Mouse (Mus musculus) stomach, embryonic 16.5 days (tissue): ENCODE data around the gene 9030612E09Rik. TPM values are rescaled to one million over a fixed set of nuclear protein-coding genes. Genes with fewer than 3 reads are reported as not detected.
A peak's percentile ranks its signal among the peaks of the same experiment; 100 is the strongest.

ENCODE experiments used
- ATAC-seq: fragments of 200-750 bp; cut with Nextera tagmentation; 2 replicates; pipeline ENCODE4 v1.8.0; 2017; ENCODE audit warnings: moderate number of reproducible peaks, moderate TSS enrichment; ENCODE audit not compliant: insufficient read depth, low FRiP score
- H3K27ac ChIP-seq: fragments of 300-500 bp; sonication (generic); 2 replicates; pipeline ENCODE4 v1.5.1; 2014; ENCODE audit warnings: low read length
- H3K27me3 ChIP-seq: fragments of 300-500 bp; sonication (generic); 2 replicates; pipeline ENCODE4 v1.6.1; 2014; ENCODE audit warnings: low read length, control low read depth, mixed read lengths; ENCODE audit not compliant: control insufficient read depth, insufficient read depth
- H3K36me3 ChIP-seq: fragments of 300-500 bp; sonication (generic); 2 replicates; pipeline ENCODE4 v1.6.1; 2014; ENCODE audit warnings: low read length; ENCODE audit not compliant: control insufficient read depth, insufficient read depth
- H3K4me1 ChIP-seq: fragments of 300-500 bp; sonication (generic); 2 replicates; pipeline ENCODE4 v1.6.1; 2014; ENCODE audit warnings: low read length, control low read depth, mixed read lengths; ENCODE audit not compliant: control insufficient read depth, insufficient read depth
- H3K4me2 ChIP-seq: fragments of 300-500 bp; sonication (generic); 2 replicates; pipeline ENCODE4 v1.6.1; 2014; ENCODE audit warnings: low read depth, low read length, mixed read lengths
- H3K4me3 ChIP-seq: fragments of 300-500 bp; sonication (generic); replicated peaks from 2 replicates; pipeline ENCODE4 v1.5.1; 2014; ENCODE audit warnings: mild to moderate bottlenecking, low read length
- H3K9ac ChIP-seq: fragments of 300-500 bp; sonication (generic); 2 replicates; pipeline ENCODE4 v1.6.1; 2014; ENCODE audit warnings: low read length
- H3K9me3 ChIP-seq: fragments of 300-500 bp; sonication (generic); replicated peaks from 2 replicates; pipeline ENCODE4 v1.6.1; 2016; ENCODE audit warnings: low read length, control low read depth; ENCODE audit not compliant: control insufficient read depth
- WGBS: fragments of 180-500 bp; shearing (Covaris S2); extraction: QIAGEN DNeasy Blood & Tissue Kit; methylation state at CpG from one replicate; pipeline ENCODE4 v1.1.7; 2014; 5-methylcytosine and 5-hydroxymethylcytosine counted together
- polyA plus RNA-seq: library from polyadenylated mRNA; unstranded; fragments of >200 nt; fragmentation: Nextera tagmentation; extraction: Ambion mirVana; gene quantifications from 2 replicates; pipeline ENCODE4 v1.2.1, GENCODE M21; 2015

The 9030612E09Rik gene
- 0.44 and 0.50 TPM in 2 replicates for polyA plus RNA-seq

DNA sequence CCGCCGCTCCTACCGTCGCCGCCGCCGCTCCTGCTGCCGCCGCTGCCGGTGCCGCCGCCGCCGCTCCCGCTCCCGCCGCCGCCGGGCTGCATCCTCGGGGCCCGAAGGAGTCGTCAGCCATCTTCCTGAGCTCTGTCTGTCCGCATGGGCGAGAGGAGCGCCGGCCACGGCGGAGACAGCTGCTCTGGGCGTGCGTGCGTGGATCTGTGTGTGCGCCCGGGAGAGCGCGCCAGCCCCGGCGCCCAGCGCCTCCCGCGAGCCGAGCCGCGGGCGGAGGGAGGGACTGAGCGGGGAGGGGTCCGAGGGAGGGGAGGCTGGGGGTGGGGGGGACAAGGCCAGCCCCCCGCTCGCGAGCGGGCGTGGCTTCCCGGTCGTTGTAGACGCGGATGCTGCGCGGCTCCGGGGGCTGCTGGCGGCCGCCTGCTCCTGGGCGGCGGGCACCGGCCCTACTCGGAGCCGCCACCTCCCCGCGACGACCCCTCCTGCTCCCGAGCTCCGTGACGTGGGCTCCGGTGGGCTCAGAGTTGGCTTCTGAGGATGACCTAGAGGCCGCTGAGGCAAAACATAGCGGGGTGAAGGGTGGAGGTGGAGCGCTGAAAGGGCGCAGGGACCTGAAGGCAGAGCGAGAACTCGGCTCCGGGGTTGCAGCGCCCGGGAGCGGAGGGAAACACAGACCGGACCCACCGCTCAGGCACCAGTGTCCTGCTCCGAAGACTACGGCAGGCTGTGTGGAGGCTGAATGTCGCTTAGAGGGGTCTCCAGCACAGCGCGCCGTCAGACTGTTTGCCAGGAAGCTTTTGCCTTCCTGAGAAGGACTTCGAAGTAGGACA lies at the start of gene 9030612E09Rik, which contains the start of gene Sobp:
9030612E09Rik (plus strand) TSS at position 379 of the 830 bp plus-strand sequence.
Sobp (minus strand) TSS at position 205 of the 830 bp plus-strand sequence.
- peak; percentile 80 for ATAC-seq
- under 1% methylated on average over 78 of the region's 91 CpGs for WGBS
- no peaks in the 10 kb centered on the region for H3K9me3 ChIP-seq
- H3K4me3 ChIP-seq, result peak within 1 kb of the TSS; percentile 73
- peaks cover 32% of the 10 kb centered on the region for H3K27me3 ChIP-seq
- peak within 1 kb of the TSS; percentile 34; the same call in 1 of the 2 replicates for H3K27ac ChIP-seq
- H3K4me2 ChIP-seq, result peak within 1 kb of the TSS; percentile 89
- H3K4me1 ChIP-seq, result peaks cover 12% of the 10 kb centered on the region; the same call in 1 of the 2 replicates
- H3K36me3 ChIP-seq, result no peaks in the 10 kb centered on the region
- H3K9ac ChIP-seq, result peak within 1 kb of the TSS; percentile 78

DNA sequence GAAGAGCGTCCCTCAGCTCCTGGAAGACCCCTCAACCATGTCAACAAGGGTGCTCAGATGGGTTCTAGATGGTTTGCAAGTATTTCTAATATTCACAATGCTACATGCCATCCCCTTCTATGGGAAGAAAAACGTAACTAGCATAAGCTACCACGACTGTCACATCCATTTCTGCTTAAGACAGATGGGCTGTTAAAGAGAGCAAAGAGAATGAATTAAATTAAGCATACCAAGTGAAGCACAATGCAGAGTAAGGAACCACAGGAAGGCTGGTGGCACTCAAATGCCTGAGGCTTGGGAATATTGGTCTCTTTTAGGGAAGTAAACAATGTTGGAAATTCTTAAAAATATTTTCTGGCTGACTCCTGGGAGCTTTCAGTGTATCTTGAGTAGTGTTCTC lies 45.8 kb upstream of the 9030612E09Rik start:
- 49% methylated on average over 3 of the region's 3 CpGs for WGBS
- no peak overlapping the region for H3K4me2 ChIP-seq
- no peaks in the 10 kb centered on the region for H3K9me3 ChIP-seq
- no peaks in the 10 kb centered on the region for H3K36me3 ChIP-seq
- no peaks in the 10 kb centered on the region for H3K4me1 ChIP-seq
- no peak overlapping the region for H3K9ac ChIP-seq
- no peak for ATAC-seq
- no peaks in the 10 kb centered on the region for H3K27me3 ChIP-seq
- H3K27ac ChIP-seq, result no peak overlapping the region
- H3K4me3 ChIP-seq, result no peak overlapping the region

DNA sequence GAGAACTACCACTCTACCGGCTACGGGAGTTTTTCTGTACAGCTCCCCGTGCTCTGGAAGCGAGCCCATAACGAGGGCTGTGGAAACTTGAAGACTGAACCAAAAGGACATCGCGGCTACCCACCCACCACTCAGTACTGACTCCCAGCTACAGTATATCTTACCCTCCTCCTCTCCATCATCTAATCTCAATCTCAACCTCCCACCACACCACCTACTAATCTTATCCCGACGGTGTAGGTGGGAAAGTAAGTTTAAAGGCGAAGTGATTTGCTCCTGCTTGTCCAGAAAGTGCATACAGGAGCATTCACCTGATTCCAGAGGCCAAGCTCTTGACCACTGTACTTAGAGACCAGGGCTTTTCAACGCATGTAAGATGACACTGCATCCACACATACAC lies 40.5 kb upstream of the 9030612E09Rik start:
- no peak overlapping the region for H3K4me2 ChIP-seq
- H3K36me3 ChIP-seq, result no peaks in the 10 kb centered on the region
- WGBS, result 89% methylated on average over 11 of the region's 11 CpGs
- no peak overlapping the region for H3K27ac ChIP-seq
- H3K4me1 ChIP-seq, result no peaks in the 10 kb centered on the region
- no peak overlapping the region for H3K9ac ChIP-seq
- no peaks in the 10 kb centered on the region for H3K9me3 ChIP-seq
- no peak for ATAC-seq
- H3K4me3 ChIP-seq, result no peak overlapping the region
- no peaks in the 10 kb centered on the region for H3K27me3 ChIP-seq

DNA sequence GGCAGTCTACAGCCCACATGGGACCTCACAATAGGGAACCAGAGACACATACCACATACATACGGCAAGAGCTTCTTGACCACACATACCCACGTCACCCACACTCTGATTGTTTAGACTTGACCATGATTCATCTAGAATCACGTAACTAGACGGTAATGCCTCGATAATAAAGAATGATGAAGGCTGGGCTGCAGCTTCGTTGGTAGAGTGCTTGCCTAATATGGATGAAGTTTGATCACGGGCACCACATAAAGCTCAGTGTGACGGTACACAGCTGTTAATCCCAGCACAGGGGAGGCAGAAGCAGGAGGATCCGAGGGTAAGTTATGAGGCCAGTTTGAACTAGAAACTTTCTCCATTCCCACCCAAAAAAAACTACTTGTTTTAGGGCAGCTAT lies 31.3 kb upstream of the 9030612E09Rik start:
- no peak overlapping the region for H3K4me2 ChIP-seq
- 73% methylated on average over 9 of the region's 9 CpGs for WGBS
- no peak for ATAC-seq
- H3K27me3 ChIP-seq, result no peaks in the 10 kb centered on the region
- H3K4me1 ChIP-seq, result no peaks in the 10 kb centered on the region
- H3K9me3 ChIP-seq, result no peaks in the 10 kb centered on the region
- no peaks in the 10 kb centered on the region for H3K36me3 ChIP-seq
- H3K27ac ChIP-seq, result no peak overlapping the region
- H3K4me3 ChIP-seq, result no peak overlapping the region
- no peak overlapping the region for H3K9ac ChIP-seq

DNA sequence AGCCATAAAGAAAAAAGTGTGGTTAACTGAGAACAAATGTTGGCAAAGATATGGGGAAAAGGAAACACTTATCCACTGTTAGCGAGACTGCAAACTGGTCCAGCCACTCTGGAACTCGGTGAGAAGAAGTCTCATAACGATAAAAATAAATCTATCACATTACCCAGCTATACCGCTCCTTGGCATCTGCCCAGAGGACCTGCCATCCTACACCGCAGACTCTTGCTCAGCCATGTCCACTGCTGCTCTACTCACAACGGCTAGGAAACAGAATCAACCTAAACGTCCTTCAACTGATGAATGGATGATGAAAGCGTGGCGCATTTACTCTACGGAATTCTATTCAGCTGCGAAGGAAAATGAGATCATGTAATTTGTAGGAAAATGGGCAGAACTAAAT lies 26.0 kb upstream of the 9030612E09Rik start:
- no peaks in the 10 kb centered on the region for H3K27me3 ChIP-seq
- H3K4me2 ChIP-seq, result no peak overlapping the region
- H3K9ac ChIP-seq, result no peak overlapping the region
- H3K4me1 ChIP-seq, result no peaks in the 10 kb centered on the region
- H3K4me3 ChIP-seq, result no peak overlapping the region
- WGBS, result 83% methylated on average over 11 of the region's 11 CpGs
- no peak overlapping the region for H3K27ac ChIP-seq
- no peak for ATAC-seq
- no peaks in the 10 kb centered on the region for H3K36me3 ChIP-seq
- no peaks in the 10 kb centered on the region for H3K9me3 ChIP-seq

DNA sequence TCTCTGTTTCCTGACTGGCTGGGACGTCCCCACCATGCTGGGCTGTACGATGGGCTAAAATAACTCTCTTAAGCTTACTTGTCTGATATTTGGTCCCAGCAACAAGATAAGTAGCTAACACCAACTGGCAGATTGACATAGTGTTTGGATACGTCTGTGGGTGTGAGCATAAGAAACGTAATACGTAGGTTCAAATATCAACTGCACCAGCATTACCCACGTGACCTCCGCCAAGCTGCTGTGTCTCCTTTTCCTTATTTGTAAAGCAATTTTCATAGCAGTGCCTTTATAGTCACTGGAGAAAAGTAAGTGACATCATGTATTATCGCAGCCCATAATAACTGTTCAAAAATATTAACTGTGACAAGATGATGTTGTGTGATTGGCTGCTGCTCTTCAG lies 21.9 kb upstream of the 9030612E09Rik start:
- Histone ChIP-seq H3K27me3 (no peaks in the 10 kb centered on the region), H3K36me3 (no peaks in the 10 kb centered on the region), H3K4me1 (peaks cover 8% of the 10 kb centered on the region), H3K27ac (no peak overlapping the region), H3K4me2 (no peak overlapping the region), H3K4me3 (no peak overlapping the region), H3K9ac (no peak overlapping the region), H3K9me3 (no peaks in the 10 kb centered on the region)
- ATAC-seq, result no peak
- 75% methylated on average over 8 of the region's 8 CpGs for WGBS

DNA sequence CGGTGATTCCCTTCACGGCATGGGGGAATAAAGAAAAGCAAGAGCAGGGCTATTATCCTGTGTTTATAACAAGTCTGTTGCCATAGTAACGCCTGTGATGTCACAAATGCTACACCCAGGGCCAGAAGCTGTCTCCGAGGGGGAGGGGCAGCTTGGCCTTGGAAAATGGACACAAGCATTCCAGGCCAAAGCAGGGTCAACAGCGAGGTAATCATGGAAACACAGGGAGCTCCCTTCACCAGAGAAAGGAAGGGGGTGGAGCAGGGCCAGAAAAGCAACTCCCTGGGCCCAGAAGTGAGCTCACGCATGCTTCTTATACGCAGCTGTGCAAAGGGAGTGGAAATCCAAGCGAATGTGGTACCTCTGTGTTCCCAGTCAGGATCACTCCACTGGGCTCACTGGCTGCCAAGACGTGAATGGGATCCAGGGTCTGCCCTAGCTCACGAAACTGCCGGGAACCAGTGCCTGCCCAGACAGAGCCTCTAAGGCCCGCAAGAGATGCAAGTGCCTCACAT lies 19.4 kb upstream of the 9030612E09Rik start:
- Histone ChIP-seq H3K36me3 (no peaks in the 10 kb centered on the region), H3K4me3 (no peak overlapping the region), H3K27me3 (no peaks in the 10 kb centered on the region), H3K4me1 (peaks cover 8% of the 10 kb centered on the region), H3K9ac (no peak overlapping the region), H3K4me2 (peak overlapping the region; percentile 29), H3K27ac (peak overlapping the region; percentile 21; the same call in 1 of the 2 replicates), H3K9me3 (no peaks in the 10 kb centered on the region)
- 14% methylated on average over 12 of the region's 12 CpGs for WGBS
- peak; percentile 80; the same call in 1 of the 2 replicates for ATAC-seq

DNA sequence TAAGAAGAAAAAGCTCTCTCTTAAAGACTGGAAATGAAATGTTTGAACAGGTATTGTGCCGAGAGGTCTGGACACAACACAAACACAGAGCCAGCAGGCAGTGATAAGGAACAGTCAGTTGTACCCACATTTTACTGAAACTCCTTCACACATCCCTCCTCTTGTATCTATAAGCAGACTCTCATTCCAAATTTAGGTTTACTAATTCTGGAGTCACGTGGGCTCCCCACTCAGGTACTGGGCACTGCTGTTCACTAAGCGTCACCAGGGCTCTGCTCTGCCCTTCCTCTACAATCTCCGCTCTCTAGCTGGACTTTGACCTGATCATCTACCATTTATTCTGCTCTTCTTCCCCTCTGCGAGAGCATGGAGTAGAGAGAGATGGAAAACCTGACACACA lies 15.6 kb upstream of the 9030612E09Rik start:
- Histone ChIP-seq H3K4me1 (peaks cover 8% of the 10 kb centered on the region), H3K9ac (no peak overlapping the region), H3K27ac (no peak overlapping the region), H3K27me3 (no peaks in the 10 kb centered on the region), H3K4me2 (no peak overlapping the region), H3K9me3 (no peaks in the 10 kb centered on the region; the same call in 1 of the 2 replicates), H3K4me3 (no peak overlapping the region), H3K36me3 (no peaks in the 10 kb centered on the region)
- 65% methylated on average over 5 of the region's 5 CpGs for WGBS
- no peak for ATAC-seq

DNA sequence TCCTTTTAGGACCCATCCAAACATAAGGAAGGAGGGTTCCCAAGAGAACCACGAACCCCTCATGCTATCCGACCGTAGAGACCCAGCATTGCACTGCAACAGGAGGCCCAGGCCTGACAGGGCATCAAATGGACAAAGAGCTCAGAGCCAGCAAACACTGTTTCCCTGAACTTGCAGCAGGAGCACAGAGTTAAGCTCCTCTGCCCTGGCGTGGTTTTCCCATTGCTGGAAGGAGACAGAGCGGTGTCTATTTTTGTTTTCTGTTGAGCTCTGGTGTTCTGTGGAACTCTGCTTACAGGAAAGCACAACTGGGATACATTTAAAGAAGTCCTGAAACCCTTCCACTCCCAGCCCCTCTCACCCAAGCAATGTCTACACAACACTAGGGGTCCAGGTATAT lies 15.2 kb upstream of the 9030612E09Rik start:
- Histone ChIP-seq H3K4me3 (no peak overlapping the region), H3K4me1 (peaks cover 8% of the 10 kb centered on the region), H3K9me3 (no peaks in the 10 kb centered on the region; the same call in 1 of the 2 replicates), H3K27me3 (no peaks in the 10 kb centered on the region), H3K9ac (no peak overlapping the region), H3K4me2 (no peak overlapping the region), H3K36me3 (no peaks in the 10 kb centered on the region), H3K27ac (no peak overlapping the region)
- no peak for ATAC-seq
- 78% methylated on average over 5 of the region's 5 CpGs for WGBS
